Mouse (Mus musculus) heart, postnatal 4 days (tissue): ENCODE measurements around the gene Kcnc1. TPM values are rescaled to one million over a fixed set of nuclear protein-coding genes. Genes with fewer than 3 reads are reported as not detected.

Source experiments
- DNase-seq: peaks from one replicate; pipeline ENCODE4 v3.0.0; 2021
- total RNA-seq, 2 experiments: library from RNA; stranded (reverse); gene quantifications; 2 replicates each; pipeline ENCODE4 v1.2.3; 2021

The Kcnc1 gene
- total RNA-seq: under 1 TPM; 0.02 to 0.05 TPM

DNA sequence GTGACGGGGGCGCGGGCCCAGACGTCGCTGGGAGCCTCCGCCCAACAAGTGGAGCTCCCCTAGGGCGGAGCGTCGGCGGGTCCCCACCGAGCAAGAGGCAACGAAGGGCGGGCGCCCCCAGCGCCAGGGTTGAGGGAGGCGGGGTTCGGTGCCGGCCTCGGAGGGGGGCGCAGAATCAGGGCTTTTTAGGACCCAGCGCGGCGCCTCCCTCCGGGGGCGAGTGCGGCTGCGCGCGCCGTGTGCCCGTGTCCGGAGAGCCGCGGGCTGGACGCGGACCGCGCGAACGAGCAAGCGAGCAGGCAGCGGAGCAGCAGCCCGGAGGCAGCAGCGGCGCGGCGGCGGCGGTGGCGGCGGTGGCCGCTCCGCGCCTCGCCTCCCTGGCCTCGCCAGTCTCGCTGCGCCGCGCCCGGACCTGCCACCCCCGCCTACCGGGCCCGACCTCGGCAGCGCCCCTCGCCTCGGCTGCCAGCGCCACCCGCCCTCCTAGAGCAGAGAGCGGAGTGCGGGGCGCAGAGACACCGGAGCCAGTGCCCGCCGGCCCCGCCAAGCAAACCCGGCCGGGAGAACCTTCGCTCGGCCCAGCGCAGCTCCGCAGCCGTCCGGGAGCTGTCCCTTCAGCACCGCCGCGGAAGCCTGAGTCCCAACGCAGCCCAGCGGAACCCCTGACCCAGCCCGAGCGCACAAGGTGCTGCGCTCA lies at the start of gene Kcnc1:
TSS of gene Kcnc1 (plus strand) at position 267 of the 697 bp plus-strand sequence.
- peak; percentile 90 for DNase-seq

DNA sequence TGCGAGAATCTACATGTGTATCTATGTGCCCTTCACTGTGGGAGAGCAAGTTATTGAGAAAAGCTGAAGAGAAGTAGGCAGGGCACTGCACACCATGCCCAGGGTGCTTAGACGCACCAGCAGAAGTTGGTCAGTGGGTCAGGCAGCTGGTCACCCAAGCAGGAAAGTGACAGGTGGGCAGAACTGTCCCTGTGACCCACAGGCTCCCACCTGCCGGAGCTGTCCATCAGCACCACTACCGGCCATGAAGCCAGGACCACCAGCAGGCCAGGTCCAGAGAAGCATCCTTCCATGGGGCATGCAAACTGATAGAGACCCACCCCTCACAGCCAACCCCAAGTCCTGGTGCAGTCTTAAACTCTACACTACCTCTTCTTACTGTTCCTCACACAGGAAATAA lies 48.6 kb upstream of the Kcnc1 start:
- DNase-seq: no peak

DNA sequence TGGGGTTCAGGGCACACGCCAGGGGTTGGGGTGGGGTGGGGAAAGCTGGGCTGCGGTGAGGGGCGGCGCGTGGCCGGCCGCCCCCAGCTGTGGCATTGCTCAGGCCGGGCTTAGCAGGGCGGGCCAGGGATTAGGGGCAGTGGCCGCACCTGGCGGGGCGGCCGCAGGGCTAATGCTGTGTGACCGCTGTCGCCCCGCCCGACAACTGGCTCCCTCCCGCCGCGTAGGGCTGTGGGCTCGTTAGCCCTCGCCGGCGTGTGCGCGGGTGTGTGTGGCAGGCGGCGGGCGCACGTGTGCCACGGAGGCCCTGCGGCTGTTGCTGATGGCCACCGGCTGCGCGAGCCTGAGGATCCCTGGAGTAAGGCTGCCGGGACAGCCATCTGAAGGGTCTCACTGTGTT lies 47.5 kb upstream of the Kcnc1 start:
- DNase-seq: no peak

DNA sequence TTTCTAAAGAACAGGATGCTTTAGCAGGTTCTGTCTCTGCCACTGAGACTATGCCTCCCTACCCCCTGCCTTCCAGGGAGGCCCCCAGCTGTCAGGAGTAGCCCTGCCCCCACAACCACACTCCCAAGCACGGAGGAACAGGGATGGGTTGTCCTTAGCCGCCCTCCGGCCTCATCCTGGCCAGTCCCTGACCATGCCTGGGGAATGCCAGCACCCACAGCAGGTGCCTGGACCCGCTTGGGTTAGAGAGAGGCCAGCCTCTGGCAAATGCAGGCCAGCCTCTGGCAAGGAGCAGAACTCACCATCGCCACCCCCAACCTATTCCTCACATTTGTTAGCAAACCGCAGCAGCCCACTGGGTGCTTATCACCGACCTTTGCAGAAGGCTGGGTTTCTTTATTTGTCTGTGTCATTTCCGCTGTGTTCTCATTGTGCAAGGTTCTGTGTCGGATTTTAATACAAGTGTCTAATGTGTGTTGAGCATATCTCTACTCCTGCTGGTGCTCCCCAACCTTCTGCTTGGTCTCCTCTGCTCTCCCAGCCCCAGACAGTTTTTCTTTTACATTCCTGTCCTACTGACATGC lies 46.1 kb upstream of the Kcnc1 start:
- no peak for DNase-seq

DNA sequence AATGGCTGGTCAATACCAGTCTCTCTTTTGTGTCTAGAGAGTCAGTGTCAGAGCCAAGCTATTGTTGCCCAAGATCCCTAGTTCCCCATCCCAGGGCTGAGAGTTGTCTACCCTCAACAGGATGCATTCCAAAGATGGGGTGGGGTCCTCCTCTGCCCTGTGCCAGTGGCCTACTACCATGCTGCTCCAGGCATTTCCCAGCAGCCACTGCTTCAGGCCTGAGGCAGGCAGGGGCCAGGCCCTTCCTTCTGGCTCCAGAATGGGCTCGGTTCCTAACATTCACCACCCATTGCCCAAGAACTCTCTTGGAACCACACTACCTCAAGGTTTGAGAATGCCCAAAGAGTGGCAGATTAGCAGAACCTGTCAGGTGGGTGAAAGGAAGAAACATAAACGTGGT lies 43.5 kb upstream of the Kcnc1 start:
- no peak for DNase-seq

DNA sequence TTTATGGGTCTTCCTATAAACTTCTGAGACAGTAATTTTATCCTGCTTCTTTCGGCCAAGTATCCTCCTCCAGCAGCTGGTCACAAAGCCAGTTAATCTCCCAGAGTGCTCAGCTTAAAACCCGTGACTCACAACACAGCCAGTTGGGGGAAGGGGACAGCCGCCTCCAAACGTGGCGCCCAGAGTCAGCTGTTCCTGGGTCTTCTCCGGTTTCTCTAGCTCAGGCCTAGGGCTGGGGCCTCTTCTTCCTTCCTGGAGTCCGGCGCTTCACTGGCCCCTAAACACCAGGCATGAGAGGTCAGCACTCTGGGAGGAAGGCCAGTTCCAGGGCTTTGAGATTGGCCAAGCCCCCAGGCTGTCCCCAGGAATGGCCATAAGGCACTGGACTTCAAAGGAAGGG lies 43.1 kb upstream of the Kcnc1 start:
- DNase-seq: no peak

DNA sequence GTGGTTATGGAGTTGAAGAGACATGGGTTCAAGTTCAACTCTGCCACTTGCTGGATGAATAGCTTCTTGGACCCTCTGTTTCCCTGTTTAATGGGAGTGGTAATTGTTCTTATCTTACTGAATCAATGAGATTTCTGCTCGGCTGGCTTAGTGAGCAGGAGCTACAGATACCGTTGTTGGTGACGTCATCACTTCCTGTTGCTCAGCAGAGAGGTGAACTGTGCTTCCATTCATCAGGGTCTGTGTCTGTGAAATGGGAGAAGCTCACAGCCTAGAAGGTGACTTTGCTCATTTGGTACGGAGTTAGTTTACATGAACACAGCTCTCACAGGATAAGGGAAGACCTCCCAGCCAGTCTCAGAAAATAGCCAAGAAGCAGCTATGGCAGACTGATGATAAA lies 42.4 kb upstream of the Kcnc1 start:
- no peak for DNase-seq

DNA sequence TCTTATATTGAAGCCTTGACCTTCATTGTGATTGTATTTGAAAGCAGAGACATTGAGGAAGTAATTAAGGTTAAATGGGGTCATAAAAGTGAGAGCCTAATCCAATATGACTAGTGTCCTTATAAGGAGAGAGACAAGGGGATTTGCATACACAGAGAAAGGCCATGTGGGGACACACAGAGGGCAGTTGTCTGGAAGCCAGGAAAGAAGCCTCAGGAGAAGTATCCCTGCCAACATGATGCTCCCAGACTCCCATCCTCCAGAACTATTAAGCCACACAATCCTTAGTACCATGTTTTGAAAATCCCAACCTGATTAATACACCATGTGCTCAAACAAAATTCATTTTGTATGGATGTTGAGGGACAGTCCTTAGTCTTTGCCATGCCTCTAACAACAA lies 34.5 kb upstream of the Kcnc1 start:
- no peak for DNase-seq

DNA sequence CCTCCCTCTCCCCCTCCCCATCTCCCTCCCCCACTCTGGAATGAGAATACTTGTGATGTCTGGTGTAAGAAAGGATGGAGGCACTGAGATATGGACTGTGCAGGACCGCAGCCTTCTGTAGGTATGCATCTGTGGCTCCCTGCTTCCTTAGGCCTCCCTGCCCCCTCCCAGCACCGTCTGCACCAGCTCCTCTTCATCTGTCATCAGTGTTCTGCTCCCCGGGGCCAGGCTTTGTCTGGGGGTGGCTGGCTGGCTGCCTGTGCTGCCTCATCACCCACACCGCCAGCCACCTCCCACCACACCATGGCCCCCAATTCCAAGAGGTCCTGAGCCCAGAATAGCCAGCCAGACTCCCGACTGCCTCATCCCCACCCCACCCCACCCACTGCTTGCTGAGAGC lies 32.1 kb upstream of the Kcnc1 start:
- no peak for DNase-seq

DNA sequence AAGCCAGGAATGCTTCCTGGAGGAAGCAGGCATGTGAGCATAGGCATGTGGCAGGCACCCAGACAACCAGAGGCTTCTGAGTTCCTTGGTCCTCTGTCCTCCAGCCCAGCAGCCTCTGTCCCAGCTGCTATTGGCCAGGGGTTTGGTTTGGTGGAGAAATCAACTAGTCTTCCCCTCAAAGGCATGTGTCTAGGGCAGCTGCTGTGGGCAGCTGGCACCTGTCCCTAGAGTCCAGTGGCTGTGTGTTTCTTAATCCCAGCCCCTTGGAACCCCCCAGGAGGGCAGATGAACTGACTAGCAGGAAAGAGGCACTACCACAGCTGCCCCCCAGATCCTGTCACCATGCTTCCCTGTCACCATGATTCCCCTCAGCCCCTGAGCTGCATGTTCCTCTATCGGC lies 30.5 kb upstream of the Kcnc1 start:
- DNase-seq: no peak

DNA sequence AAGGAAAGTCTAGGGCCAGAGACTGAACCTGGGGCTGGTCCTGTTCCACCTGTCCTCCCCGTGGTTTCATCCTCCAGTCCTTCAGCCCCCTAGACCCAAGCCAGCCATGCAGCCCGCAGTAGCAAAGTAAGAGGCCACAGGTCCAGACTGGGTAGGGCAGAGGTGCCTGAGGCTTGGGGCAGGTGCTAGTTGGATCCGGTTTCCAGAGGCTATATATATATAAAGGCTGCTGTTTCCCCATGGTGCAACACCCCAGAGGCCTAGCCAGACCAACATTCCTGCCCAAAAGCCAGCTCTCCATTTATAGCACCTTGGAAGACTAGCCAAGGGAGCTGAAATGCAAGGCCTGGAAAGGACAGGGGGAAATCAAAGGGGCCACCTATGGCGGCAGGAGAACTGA lies 25.2 kb upstream of the Kcnc1 start:
- peak; percentile 5 for DNase-seq

DNA sequence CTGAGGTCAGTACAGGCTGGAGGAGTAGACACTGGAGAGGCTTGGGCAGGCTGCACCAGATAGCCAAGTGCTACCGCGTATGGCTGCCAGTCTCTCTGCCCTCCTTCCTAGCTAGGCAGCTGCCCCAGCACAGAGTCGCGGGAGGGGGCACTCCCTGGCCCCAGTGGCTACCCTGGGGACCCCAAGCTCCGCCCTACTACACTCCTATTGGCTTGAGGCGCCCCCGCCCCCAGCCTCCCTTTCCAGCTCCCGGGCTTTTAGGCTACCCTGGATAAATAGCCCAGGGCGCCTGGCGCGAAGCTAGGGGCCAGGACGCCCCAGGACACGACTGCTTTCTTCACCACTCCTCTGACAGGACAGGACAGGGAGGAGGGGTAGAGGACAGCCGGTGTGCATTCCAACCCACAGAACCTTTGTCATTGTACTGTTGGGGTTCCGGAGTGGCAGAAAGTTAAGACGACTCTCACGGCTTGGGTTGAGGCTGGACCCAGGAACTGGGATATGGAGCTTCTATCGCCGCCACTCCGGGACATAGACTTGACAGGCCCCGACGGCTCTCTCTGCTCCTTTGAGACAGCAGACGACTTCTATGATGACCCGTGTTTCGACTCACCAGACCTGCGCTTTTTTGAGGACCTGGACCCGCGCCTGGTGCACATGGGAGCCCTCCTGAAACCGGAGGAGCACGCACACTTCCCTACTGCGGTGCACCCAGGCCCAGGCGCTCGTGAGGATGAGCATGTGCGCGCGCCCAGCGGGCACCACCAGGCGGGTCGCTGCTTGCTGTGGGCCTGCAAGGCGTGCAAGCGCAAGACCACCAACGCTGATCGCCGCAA lies 19.9 kb upstream of the Kcnc1 start, which contains the start of gene Myod1:
TSS of gene Myod1 (plus strand) at position 303 of the 836 bp plus-strand sequence.
- DNase-seq: no peak

DNA sequence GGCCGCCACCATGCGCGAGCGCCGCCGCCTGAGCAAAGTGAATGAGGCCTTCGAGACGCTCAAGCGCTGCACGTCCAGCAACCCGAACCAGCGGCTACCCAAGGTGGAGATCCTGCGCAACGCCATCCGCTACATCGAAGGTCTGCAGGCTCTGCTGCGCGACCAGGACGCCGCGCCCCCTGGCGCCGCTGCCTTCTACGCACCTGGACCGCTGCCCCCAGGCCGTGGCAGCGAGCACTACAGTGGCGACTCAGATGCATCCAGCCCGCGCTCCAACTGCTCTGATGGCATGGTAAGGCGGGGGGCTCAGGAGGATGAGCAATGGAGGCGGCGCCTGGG lies 19.3 kb upstream of the Kcnc1 start:
- DNase-seq: peak; percentile 54

DNA sequence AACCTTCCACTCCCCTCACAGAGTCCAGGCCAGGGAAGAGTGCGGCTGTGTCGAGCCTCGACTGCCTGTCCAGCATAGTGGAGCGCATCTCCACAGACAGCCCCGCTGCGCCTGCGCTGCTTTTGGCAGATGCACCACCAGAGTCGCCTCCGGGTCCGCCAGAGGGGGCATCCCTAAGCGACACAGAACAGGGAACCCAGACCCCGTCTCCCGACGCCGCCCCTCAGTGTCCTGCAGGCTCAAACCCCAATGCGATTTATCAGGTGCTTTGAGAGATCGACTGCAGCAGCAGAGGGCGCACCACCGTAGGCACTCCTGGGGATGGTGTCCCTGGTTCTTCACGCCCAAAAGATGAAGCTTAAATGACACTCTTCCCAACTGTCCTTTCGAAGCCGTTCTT lies 18.2 kb upstream of the Kcnc1 start:
- no peak for DNase-seq

DNA sequence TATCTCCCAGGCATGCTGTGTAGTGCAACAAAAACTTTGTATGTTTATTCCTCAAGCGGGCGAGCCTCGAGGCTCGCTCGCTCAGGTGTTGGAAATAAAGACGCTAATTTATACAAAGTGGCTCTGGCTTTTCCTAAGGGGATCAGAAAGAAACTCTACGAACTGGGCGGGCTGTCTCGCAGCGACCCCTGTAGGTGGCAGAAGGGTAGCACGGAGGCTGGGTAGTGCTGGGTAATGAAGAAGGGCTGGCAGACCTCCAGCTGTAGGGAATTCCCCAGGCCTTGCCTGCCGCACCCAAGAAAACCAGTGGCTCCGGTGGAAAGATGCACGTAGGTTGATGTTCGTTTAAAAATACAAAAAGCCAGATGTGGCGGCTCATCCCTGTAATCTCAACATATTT lies 17.3 kb upstream of the Kcnc1 start:
- peak; percentile 83 for DNase-seq

DNA sequence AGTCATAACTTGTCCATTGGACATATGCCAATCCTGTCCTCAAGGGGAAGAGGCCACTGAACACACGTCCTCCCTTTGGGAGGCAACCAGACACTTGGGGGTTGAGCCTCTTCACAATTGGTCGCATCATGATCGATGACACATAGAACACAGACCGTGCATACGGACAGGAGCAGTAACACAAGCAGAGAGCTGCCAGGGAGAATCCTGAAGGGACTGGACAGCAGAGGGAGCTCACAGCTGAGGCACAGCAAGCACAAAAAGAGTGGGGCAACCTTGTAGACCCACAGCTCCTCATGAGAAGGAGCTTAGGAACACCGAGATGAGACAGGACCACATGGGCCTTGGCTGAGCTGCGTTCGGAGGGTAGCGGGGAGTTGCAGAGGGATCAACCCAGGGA lies 15.7 kb upstream of the Kcnc1 start:
- no peak for DNase-seq

DNA sequence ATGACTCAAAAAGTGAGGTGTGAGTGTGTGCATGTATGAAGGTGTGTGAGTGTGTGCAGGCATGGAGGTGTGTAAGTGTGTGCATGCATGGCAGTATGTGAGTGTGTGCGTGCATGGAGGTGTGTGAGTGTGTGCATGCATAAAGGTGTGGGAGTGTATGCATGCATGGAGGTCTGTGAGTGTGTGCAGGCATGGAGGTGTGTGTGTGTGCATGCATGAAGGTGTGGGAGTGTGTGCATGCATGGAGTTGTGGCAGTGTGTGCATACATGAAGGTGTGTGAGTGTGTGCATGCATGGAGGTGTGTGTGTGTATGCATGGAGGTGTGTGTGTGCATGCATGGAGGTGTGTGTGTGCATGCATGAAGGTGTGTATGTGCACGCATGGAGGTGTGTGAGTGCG lies 8.9 kb upstream of the Kcnc1 start:
- no peak for DNase-seq

DNA sequence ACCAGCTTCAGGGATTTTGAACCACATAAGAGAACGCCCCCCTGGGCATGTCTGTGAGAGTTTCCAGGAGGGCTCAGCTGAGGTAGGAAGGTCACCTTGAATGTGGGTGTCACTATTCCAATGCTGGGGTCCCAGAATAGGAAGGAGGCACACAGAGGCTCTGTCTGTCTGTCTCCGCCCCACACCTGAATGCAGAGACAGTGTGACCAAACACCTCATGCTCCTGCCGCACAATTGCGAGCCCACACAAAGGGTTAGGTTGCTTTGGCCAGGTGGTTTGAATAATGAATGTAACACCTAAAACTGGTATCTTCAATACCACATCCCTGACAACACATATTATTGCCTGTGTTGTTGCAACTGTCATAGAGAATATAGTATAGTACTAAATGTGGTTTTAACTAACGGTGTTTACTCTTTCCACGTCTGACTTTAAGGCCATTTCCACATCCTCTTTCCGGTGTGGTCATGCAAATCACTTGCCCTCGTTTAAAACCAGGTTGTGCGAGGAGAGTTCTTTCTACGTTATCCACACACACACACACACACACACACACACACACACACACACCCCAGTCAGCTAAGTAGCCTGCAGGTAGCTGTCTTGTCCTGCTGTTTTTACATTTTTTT lies 6.7 kb upstream of the Kcnc1 start:
- no peak for DNase-seq

DNA sequence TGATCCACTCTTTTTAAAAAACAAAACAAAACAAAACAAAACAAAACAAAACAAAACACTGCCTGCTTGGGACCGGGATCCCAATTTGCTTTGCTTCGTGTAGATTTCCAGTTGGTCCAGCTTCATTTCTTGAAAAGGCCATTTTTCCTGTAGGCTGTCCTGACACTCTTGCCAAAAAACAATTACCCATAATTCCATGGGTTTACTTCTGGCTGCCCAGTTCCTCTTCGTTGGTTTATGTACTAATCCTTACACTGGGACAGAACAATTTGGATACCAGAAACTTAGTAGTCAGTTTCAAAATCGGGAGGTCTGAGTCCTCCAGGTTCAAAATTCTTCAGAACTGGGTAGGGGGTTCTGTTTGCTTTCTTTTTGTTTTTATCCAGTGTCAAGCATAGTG lies 6.1 kb upstream of the Kcnc1 start:
- DNase-seq: no peak

DNA sequence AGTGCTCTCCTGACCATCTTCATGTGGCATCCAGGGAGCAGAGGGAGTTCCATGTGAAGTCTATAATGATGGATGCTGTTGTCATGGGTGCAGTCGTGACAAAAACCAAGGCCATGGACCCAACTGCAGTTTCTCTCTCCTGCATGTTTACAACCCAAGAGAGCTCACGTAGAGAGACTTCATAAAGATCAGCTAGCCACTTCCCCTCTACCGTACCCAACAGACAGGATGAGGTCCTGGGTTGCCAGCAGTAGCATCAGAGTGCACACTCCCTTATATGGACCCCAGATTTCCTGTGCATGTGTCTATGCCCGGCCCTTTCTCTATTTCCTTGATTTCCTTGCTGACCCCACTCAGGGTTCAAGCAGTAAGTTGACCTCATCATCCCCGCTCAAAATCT lies 4.6 kb upstream of the Kcnc1 start:
- no peak for DNase-seq

DNA sequence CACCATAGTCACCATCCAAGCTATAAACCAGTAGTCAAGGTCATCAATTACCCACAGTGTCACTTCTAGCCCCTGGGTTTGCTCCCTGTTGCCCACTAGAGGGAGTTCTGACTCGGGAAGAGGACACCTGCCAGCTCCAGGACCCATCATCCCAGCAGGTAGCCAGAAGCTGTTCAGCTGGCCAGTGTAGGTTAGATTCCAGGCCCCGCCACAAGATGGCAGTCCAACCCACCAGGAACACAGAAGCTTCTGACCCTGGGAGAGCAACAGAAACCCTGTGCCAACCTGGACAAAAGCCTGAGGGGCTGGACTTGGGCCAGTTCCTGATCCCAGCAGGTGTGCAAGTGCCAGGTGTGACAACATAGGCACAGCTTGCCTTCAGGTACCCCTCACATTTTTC lies 3.2 kb upstream of the Kcnc1 start:
- peak; percentile 86 for DNase-seq

DNA sequence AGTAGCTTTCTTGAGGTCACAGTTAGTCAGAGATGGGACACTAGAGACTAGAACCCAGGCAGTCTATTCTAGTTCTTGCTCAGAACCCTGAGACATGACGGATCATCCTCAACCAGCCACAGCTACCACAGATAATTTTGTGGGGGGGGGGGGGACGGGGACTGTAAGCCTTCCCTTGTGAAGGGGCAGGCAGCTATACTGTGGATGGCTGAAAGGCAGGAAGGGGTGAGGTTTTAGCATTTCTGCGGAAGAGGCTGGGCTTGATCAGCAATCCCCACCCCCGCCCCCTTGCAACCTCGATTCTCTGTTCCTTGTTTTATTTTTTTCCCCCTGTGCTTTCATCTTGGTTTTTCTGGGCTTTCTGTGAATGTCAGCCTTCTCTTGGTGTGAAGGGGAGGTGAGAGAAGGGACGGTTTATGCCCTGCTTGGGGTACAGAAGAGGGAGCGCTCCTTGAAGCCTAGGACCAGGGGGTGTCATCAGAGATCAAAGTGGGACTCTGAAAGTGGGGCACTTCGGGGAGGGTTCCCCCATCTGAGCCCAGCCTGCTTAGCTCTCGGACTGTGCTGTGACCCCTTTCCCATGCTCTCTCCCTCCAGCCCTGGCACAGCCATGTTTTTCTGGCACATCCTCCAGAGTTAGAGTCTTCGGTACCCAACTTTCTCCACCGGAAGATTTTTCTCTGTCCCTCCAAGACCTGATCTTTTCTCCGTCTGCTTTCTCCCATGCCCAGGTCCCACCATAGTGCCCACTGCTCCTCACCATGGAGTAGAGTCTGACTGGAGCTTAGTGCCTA lies 2.4 kb upstream of the Kcnc1 start:
- DNase-seq: no peak

DNA sequence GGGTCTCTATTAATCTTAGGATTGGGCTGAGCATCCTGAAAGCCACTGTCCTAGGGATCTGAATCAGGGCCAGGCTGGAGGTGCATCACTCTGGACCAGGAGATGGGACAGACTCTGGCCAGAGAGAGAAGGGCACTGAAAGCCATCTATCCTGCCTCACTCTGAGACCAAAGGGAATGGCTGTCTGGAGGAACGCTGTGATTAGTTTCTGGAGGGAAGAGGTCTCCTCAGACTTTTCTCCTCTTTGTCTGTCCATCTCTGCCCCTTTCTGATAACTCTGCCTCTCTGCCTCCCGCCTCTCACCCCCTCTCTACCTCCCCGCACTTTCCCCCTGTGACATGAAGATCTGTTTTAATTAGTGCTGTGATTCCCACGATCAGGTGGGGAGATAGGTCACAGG lies 1.4 kb upstream of the Kcnc1 start:
- no peak for DNase-seq
